Mouse (Mus musculus) lung, adult 10 weeks (tissue): ENCODE results near the gene Rhox4a. TPM values are rescaled to one million over a fixed set of nuclear protein-coding genes. Genes with fewer than 3 reads are reported as not detected.

Experiments used
- polyA plus RNA-seq: library from polyadenylated mRNA; stranded (reverse); fragments of 350-450 nt; fragmentation: Illumina TruSeq; extraction: RNeasy Lipid Tissue Mini Kit (QIAGEN cat#74804); gene quantifications from one replicate; pipeline ENCODE4 v1.2.3, GENCODE M21; 2014; ENCODE audit warnings: low read depth, low replicate concordance; ENCODE audit not compliant: insufficient read depth

The Rhox4a gene
- not detected for polyA plus RNA-seq

GRCm38 (mm10) chrX:37265038-37265437 is at the start of gene Rhox4a:
TSS of gene Rhox4a (plus strand) at chrX:37265338.

GRCm38 (mm10) chrX:37222158-37222557 is 43.0 kb upstream of the Rhox4a start, which contains the start of gene Rhox1:
TSS of gene Rhox1 (minus strand) at chrX:37222258.

GRCm38 (mm10) chrX:37244676-37245075 is 20.5 kb upstream of the Rhox4a start, which contains the start of gene Rhox2a:
TSS of gene Rhox2a (plus strand) at chrX:37244976.

GRCm38 (mm10) chrX:37249619-37250018 is 15.5 kb upstream of the Rhox4a start, which contains the start of gene Rhox3a:
TSS of gene Rhox3a (plus strand) at chrX:37249919.

Other genes starting within 250 kb of the Rhox4a start
- gene Sowahd, start 216.5 kb upstream of the Rhox4a start, polyA plus RNA-seq: not detected
- 792 TPM for gene Rpl39, start 179.9 kb upstream of the Rhox4a start, polyA plus RNA-seq
- gene Upf3b, start 155.0 kb upstream of the Rhox4a start, polyA plus RNA-seq: 10.3 TPM
- gene Nkap, start 138.5 kb upstream of the Rhox4a start, polyA plus RNA-seq: 6.7 TPM
- 2.6 TPM for gene Akap14, start 96.5 kb upstream of the Rhox4a start, polyA plus RNA-seq
- 348 TPM for gene Ndufa1, start 74.2 kb upstream of the Rhox4a start, polyA plus RNA-seq
- gene Rnf113a1, start 74.1 kb upstream of the Rhox4a start, polyA plus RNA-seq: 2.7 TPM
- gene Gm9, start 54.3 kb upstream of the Rhox4a start, polyA plus RNA-seq: not detected
- gene Rhox1, start 43.1 kb upstream of the Rhox4a start, polyA plus RNA-seq: not detected
- gene Rhox2a, start 20.4 kb upstream of the Rhox4a start, polyA plus RNA-seq: not detected
- gene Rhox3a, start 15.4 kb upstream of the Rhox4a start, polyA plus RNA-seq: not detected
- gene Rhox3a2, start 114.7 kb downstream of the Rhox4a start, polyA plus RNA-seq: not detected
- gene Rhox4a2, start 125.5 kb downstream of the Rhox4a start, polyA plus RNA-seq: not detected
- gene Rhox2b, start 146.7 kb downstream of the Rhox4a start, polyA plus RNA-seq: not detected
- not detected for gene Rhox4b, start 167.2 kb downstream of the Rhox4a start, polyA plus RNA-seq
- gene Rhox2c, start 188.3 kb downstream of the Rhox4a start, polyA plus RNA-seq: not detected
- gene Rhox3c, start 193.2 kb downstream of the Rhox4a start, polyA plus RNA-seq: not detected
- gene Rhox4c, start 215.0 kb downstream of the Rhox4a start, polyA plus RNA-seq: not detected
- not detected for gene Rhox2d, start 228.1 kb downstream of the Rhox4a start, polyA plus RNA-seq
- gene Rhox4d, start 249.0 kb downstream of the Rhox4a start, polyA plus RNA-seq: not detected